Mouse (Mus musculus) MEL (cell line): ENCODE measurements around the gene Chrne.

Experiments used
- BHLHE40 ChIP-seq: IDR thresholded peaks from 2 replicates; pipeline ENCODE4 v1.6.1; 2012; ENCODE audit warnings: low read depth, mild to moderate bottlenecking, inconsistent platforms, low read length, improper control_type of control experiment, borderline replicate concordance
- CTCF ChIP-seq, 3 experiments: IDR thresholded peaks in 2 of 3; conservative IDR thresholded peaks in 1 of 3; 2 replicates each; pipeline ENCODE4 v1.5.1; 2011 to 2012; ENCODE audit warnings: low read length in 3 of 3, low read depth in 2 of 3, mild to moderate bottlenecking in 2 of 3, improper control_type of control experiment in 1 of 3, inconsistent platforms in 1 of 3, mixed read lengths in 1 of 3, moderate library complexity in 1 of 3; ENCODE audit not compliant: control insufficient read depth in 1 of 3, insufficient read depth in 1 of 3, poor library complexity in 1 of 3, severe bottlenecking in 1 of 3
- GATA1 ChIP-seq: IDR thresholded peaks from 2 replicates; pipeline ENCODE4 v1.6.1; 2011; ENCODE audit warnings: low read depth, low read length, improper control_type of control experiment
- JUND ChIP-seq: IDR thresholded peaks from 2 replicates; pipeline ENCODE4 v1.6.1; 2011; ENCODE audit warnings: low read depth, mild to moderate bottlenecking, improper control_type of control experiment, low read length
- MAX ChIP-seq: IDR thresholded peaks from 2 replicates; pipeline ENCODE4 v1.6.1; 2011; ENCODE audit warnings: low read length, improper control_type of control experiment
- POLR2A ChIP-seq, 2 experiments: IDR thresholded peaks; 2 replicates each; pipeline ENCODE4 v1.6.1; 2011 to 2012; ENCODE audit warnings: low read length in 2 of 2, mild to moderate bottlenecking in 2 of 2, control low read depth in 1 of 2, improper control_type of control experiment in 1 of 2, low read depth in 1 of 2, moderate library complexity in 1 of 2; ENCODE audit not compliant: control insufficient read depth in 1 of 2, insufficient read depth in 1 of 2, poor library complexity in 1 of 2
- POLR2AphosphoS5 ChIP-seq: IDR thresholded peaks from 2 replicates; pipeline ENCODE4 v1.6.1; 2012; ENCODE audit warnings: low read depth, borderline replicate concordance, mild to moderate bottlenecking, inconsistent platforms, low read length, moderate library complexity, mixed read lengths
- SMC3 ChIP-seq: IDR thresholded peaks from 2 replicates; pipeline ENCODE4 v1.6.1; 2011; ENCODE audit warnings: low read depth, low read length, improper control_type of control experiment
- TCF12 ChIP-seq: IDR thresholded peaks from 2 replicates; pipeline ENCODE4 v1.6.1; 2014; ENCODE audit warnings: low read depth, mild to moderate bottlenecking, inconsistent platforms, low read length, improper control_type of control experiment, moderate library complexity
- ZKSCAN1 ChIP-seq: IDR thresholded peaks from 2 replicates; pipeline ENCODE4 v1.6.1; 2012; ENCODE audit warnings: low read depth, mild to moderate bottlenecking, inconsistent platforms, low read length, improper control_type of control experiment, moderate library complexity

- TF ChIP-seq JUND (no peak), CTCF (IDR thresholded peaks at IDR 0.05 in 2 of 3, conservative IDR thresholded peaks at IDR 0.05 in 1 of 3; ENCODE audit: control insufficient read depth in 1 of 3, insufficient read depth in 1 of 3, low read depth in 2 of 3, low read length in 3 of 3, poor library complexity in 1 of 3, severe bottlenecking in 1 of 3) (no peak), TCF12 (no peak), POLR2A (IDR thresholded peaks at IDR 0.05; ENCODE audit: control insufficient read depth in 1 of 2, insufficient read depth in 1 of 2, low read depth in 1 of 2, low read length in 2 of 2, poor library complexity in 1 of 2) (no peak), MAX (no peak), SMC3 (no peak), GATA1 (no peak), POLR2AphosphoS5 (no peak), BHLHE40 (no peak), ZKSCAN1 (no peak)
Observed at GRCm38 (mm10) chr11:70646259-70646555, 27.2 kb upstream of the Chrne start.
